Mouse (Mus musculus) liver, postnatal 0 days (tissue): ENCODE measurements around the gene Kif24.

Source experiments
- CTCF ChIP-seq: sonication (generic); IDR thresholded peaks from 2 replicates; pipeline ENCODE4 v1.5.1; 2016; ENCODE audit warnings: antibody characterized with exemption, low read depth
- EP300 ChIP-seq: IDR thresholded peaks from 2 replicates; pipeline ENCODE4 v1.6.1; 2016; ENCODE audit warnings: antibody characterized with exemption, low read depth, mild to moderate bottlenecking

DNA sequence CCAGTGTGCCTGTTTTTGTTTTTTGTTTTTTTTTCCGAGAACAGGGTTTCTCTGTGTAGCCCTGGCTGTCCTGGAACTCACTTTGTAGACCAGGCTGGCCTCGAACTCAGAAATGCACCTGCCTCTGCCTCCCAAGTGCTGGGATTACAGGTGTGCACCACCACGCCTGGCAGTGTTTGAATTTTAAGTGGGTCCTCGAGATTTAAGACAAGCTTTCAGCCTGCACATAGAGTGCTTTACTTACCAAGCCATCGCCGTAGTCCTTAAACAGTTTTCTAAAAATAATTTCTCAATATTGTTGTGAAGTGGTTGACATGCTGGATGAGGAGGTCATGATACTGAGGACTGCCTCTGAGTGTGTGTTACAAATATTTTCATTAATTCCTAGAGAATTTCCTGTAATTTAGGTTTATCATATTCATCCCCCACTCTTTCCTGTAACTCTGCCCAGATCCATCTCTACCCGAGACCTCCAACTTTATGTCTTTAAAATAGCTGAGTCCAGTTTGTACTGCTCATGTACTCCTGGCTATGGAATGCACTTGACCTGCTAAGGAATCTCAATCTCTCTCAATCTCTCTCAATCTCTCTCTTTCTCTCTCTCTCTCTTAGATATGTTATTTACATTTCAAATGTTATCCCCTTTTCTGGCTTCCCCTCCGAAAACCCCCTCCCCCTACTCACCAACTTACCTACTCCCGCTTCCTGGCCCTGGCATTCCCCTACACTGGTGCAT is 94.8 kb downstream of the Kif24 start:
- TF ChIP-seq CTCF (no peak), EP300 (no peak)
